9 mouse cellular contexts compared by ENCODE assay signal in the genomic region with DNA sequence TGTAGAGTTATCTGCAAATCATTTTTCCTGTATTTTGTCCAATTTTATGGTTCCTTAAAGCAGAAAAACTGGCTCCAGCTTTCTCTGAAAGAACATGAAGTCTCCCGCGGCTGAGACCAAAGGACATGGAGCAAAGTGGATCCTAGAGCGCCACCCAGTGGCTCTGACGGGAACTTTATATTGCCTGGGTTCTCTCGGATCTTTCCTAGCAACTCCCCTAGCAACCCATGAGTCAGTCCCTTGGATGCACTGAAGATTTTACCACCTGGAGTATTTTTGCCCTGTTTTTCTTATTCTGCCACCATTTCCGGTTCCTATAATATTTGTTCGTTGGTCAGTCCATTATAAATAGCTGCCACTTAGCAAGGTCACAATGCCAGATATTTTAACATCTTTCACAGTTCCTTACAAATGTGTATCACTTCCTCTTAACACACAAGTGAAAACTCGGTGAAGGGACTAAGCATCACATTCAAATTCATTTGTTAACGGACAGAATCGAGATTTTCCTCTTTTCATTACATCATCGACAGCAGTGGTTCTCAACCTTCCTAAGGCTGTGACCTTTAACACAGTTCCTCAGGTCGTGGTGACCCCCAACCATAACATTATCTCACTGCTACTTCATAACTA. TPM values are rescaled to one million over a fixed set of nuclear protein-coding genes. Genes with fewer than 3 reads are reported as not detected.
DNase-seq lines count a peak whose midpoint lies in the region; ATAC-seq and TF ChIP-seq lines count a peak whose summit lies in the region.
"Had no signal": no experiment of that assay in that cellular context is flagged by ENCODE, and none has a peak within 500 bp of the region (broad histone marks: within the 10 kb centered on the region; RNA-seq: fewer than 3 reads in every experiment).

No protein-coding gene starts in this region.

- no peaks in the 10 kb centered on the region for H3K36me3 ChIP-seq in embryonic facial prominence, embryonic 11.5 days (replicated peaks; ENCODE audit: control insufficient read depth, insufficient read depth, low read depth, low read length)
- peaks cover 14% of the 10 kb centered on the region for H3K36me3 ChIP-seq in heart, postnatal 0 days (replicated peaks; ENCODE audit: control insufficient read depth, insufficient read depth, low read length)

- H3K9me3 ChIP-seq in embryonic facial prominence, embryonic 11.5 days (replicated peaks; ENCODE audit: control insufficient read depth, low read length), result no peaks in the 10 kb centered on the region
- H3K9me3 ChIP-seq in heart, postnatal 0 days (replicated peaks; ENCODE audit: control insufficient read depth, low read length), result no peaks in the 10 kb centered on the region
- H3K9me3 ChIP-seq: limb, embryonic 13.5 days had no signal

- no peak overlapping the region for H3K9ac ChIP-seq in embryonic facial prominence, embryonic 11.5 days (replicated peaks; ENCODE audit: low read length)
- no peak overlapping the region for H3K9ac ChIP-seq in heart, postnatal 0 days (replicated peaks; ENCODE audit: low read depth, low read length)
- H3K9ac ChIP-seq: limb, embryonic 13.5 days had no signal

- DNase-seq in CD8-positive naive resting alpha-beta T cell, adult 2 months (ENCODE audit: low read depth in 2 of 2, low spot score in 2 of 2), result peak; percentile 74 to 85
- DNase-seq in adrenal gland, postnatal 25 days, result peak; percentile 80
- DNase-seq in embryonic facial prominence, embryonic 11.5 days (ENCODE audit: low spot score), result peak; percentile 92
- peak; percentile 88 for DNase-seq in heart, postnatal 0 days (ENCODE audit: low spot score)
- DNase-seq in layer of hippocampus, adult 2 months (ENCODE audit: low spot score in 2 of 2), result peak; percentile 91 to 92
- peak; percentile 87 for DNase-seq in lung, postnatal 14 days
- peak; percentile 88 for DNase-seq in retina, postnatal 1 day
- peak; percentile 88 for DNase-seq in thymus, postnatal 4 days

- TF ChIP-seq EP300 in heart, postnatal 0 days (IDR thresholded peaks at IDR 0.05; ENCODE audit: low read depth), result no peak

- peak; percentile 88 for TF ChIP-seq CTCF in heart, postnatal 0 days (IDR thresholded peaks at IDR 0.05; ENCODE audit: low read depth)
- peak; percentile 98 for TF ChIP-seq CTCF in layer of hippocampus, adult 2 months (conservative IDR thresholded peaks at IDR 0.05)

- WGBS in embryonic facial prominence, embryonic 11.5 days, result 13% methylated on average over 12 of the region's 12 CpGs
- 15% methylated on average over 12 of the region's 12 CpGs for WGBS in heart, postnatal 0 days

- no peak overlapping the region for H3K4me3 ChIP-seq in embryonic facial prominence, embryonic 11.5 days (ENCODE audit: low read depth, low read length)
- H3K4me3 ChIP-seq in heart, postnatal 0 days (ENCODE audit: low read depth, low read length), result no peak overlapping the region
- H3K4me3 ChIP-seq in layer of hippocampus, adult 2 months, result no peak overlapping the region
- H3K4me3 ChIP-seq: limb, embryonic 13.5 days had no signal

- H3K4me1 ChIP-seq in embryonic facial prominence, embryonic 11.5 days (ENCODE audit: control insufficient read depth, insufficient read depth, low read length), result no peaks in the 10 kb centered on the region
- no peaks in the 10 kb centered on the region for H3K4me1 ChIP-seq in heart, postnatal 0 days (ENCODE audit: control insufficient read depth, insufficient read depth)
- H3K4me1 ChIP-seq: limb, embryonic 13.5 days had no signal

- no peak overlapping the region for H3K27ac ChIP-seq in embryonic facial prominence, embryonic 11.5 days (replicated peaks; ENCODE audit: low read depth, low read length)
- no peak overlapping the region for H3K27ac ChIP-seq in heart, postnatal 0 days (ENCODE audit: low read depth)
- peak overlapping the region; percentile 24 for H3K27ac ChIP-seq in layer of hippocampus, adult 2 months
- H3K27ac ChIP-seq: limb, embryonic 13.5 days had no signal

- ATAC-seq in embryonic facial prominence, embryonic 11.5 days (replicated peaks; ENCODE audit: insufficient number of reproducible peaks, low FRiP score, low TSS enrichment, low read depth), result no peak
- ATAC-seq in heart, postnatal 0 days (ENCODE audit: insufficient read depth, low read depth), result peak; percentile 72; the same call in 1 of the 2 replicates

- H3K4me2 ChIP-seq in embryonic facial prominence, embryonic 11.5 days (ENCODE audit: low read depth, low read length), result no peak overlapping the region
- H3K4me2 ChIP-seq in heart, postnatal 0 days (ENCODE audit: low read depth, low read length), result no peak overlapping the region
- H3K4me2 ChIP-seq: limb, embryonic 13.5 days had no signal

- H3K27me3 ChIP-seq in embryonic facial prominence, embryonic 11.5 days (ENCODE audit: control insufficient read depth, insufficient read depth, low read length), result peaks cover 3% of the 10 kb centered on the region; the same call in 1 of the 2 replicates
- no peaks in the 10 kb centered on the region for H3K27me3 ChIP-seq in heart, postnatal 0 days (ENCODE audit: control insufficient read depth, insufficient read depth, low read length)

RNA-seq across cellular contexts. Expression of a gene that starts 12.2 kb away (rescaled TPM):
- 64.4 and 67.5 TPM in 2 replicates for total RNA-seq in adrenal gland, postnatal 25 days (2021)
- polyA plus RNA-seq in embryonic facial prominence, embryonic 11.5 days (2014; fragmentation: Nextera tagmentation; extraction: Ambion mirVana), result 46.3 and 46.7 TPM in 2 replicates
- 8.4 and 17.1 TPM in 2 replicates for total RNA-seq in heart, postnatal 0 days (2014; rRNA removed; ENCODE audit: low replicate concordance)
- polyA plus RNA-seq in heart, postnatal 0 days (2015; fragmentation: Nextera tagmentation; extraction: Ambion mirVana), result 44.7 and 46.0 TPM in 2 replicates
- 10 to 100 TPM; 22.5 to 25.8 TPM for total RNA-seq in layer of hippocampus, adult 2 months (2021)

RNA-seq across cellular contexts. Expression of a gene that starts 29.4 kb away (rescaled TPM):
- total RNA-seq in adrenal gland, postnatal 25 days (2021), result 151 and 164 TPM in 2 replicates
- 84.8 and 91.8 TPM in 2 replicates for polyA plus RNA-seq in embryonic facial prominence, embryonic 11.5 days (2014; fragmentation: Nextera tagmentation; extraction: Ambion mirVana)
- total RNA-seq in heart, postnatal 0 days (2014; rRNA removed; ENCODE audit: low replicate concordance), result 68.1 and 113 TPM in 2 replicates
- 86.6 and 96.7 TPM in 2 replicates for polyA plus RNA-seq in heart, postnatal 0 days (2015; fragmentation: Nextera tagmentation; extraction: Ambion mirVana)
- total RNA-seq in layer of hippocampus, adult 2 months (2021), result 10 to 100 TPM; 49.6 to 50.4 TPM

RNA-seq across cellular contexts. Expression of a gene that starts 52.5 kb away (rescaled TPM):
- 47.5 and 53.1 TPM in 2 replicates for total RNA-seq in adrenal gland, postnatal 25 days (2021)
- polyA plus RNA-seq in embryonic facial prominence, embryonic 11.5 days (2014; fragmentation: Nextera tagmentation; extraction: Ambion mirVana), result 108 and 120 TPM in 2 replicates
- 60.3 and 82.4 TPM in 2 replicates for total RNA-seq in heart, postnatal 0 days (2014; rRNA removed; ENCODE audit: low replicate concordance)
- 26.4 and 30.7 TPM in 2 replicates for polyA plus RNA-seq in heart, postnatal 0 days (2015; fragmentation: Nextera tagmentation; extraction: Ambion mirVana)
- total RNA-seq in layer of hippocampus, adult 2 months (2021), result 10 to 100 TPM; 36.5 to 36.7 TPM

RNA-seq across cellular contexts. Expression of a gene that starts 56.1 kb away (rescaled TPM):
- total RNA-seq in adrenal gland, postnatal 25 days (2021), result 88.5 and 95.1 TPM in 2 replicates
- polyA plus RNA-seq in embryonic facial prominence, embryonic 11.5 days (2014; fragmentation: Nextera tagmentation; extraction: Ambion mirVana), result 49.5 and 61.3 TPM in 2 replicates
- 528 and 566 TPM in 2 replicates for total RNA-seq in heart, postnatal 0 days (2014; rRNA removed; ENCODE audit: low replicate concordance)
- polyA plus RNA-seq in heart, postnatal 0 days (2015; fragmentation: Nextera tagmentation; extraction: Ambion mirVana), result 306 and 315 TPM in 2 replicates
- 10 to 100 TPM; 64.2 to 68.7 TPM for total RNA-seq in layer of hippocampus, adult 2 months (2021)
